Mouse (Mus musculus) spleen, adult 2 months (tissue): ENCODE measurements around the gene Zfp266.

Experiments
- CTCF ChIP-seq: fragments of 200-500 bp; IDR thresholded peaks from 2 replicates; pipeline ENCODE4 v1.5.1; 2011; ENCODE audit warnings: mild to moderate bottlenecking, inconsistent platforms; ENCODE audit not compliant: insufficient read depth, insufficient read length, insufficient replicate concordance; ENCODE audit errors: extremely low read depth
- POLR2A ChIP-seq: fragments of 200-500 bp; IDR thresholded peaks from 2 replicates; pipeline ENCODE4 v1.6.1; 2011; ENCODE audit warnings: low read depth, low read length, inconsistent platforms

- TF ChIP-seq POLR2A (peak; percentile 36), CTCF (no peak)
These were observed at the start of gene Zfp266 for GRCm38 (mm10) chr9:20521306-20521957.
